Mouse (Mus musculus): ENCODE data around the gene Zdhhc8. TPM values are rescaled to one million over a fixed set of nuclear protein-coding genes. Genes with fewer than 3 reads are reported as not detected.
"Not testable (repeated sequence)": the region's sequence is repeated elsewhere in the genome, so short reads cannot be mapped to it uniquely, and the experiment has no call there.

Zdhhc8 gene
- polyA plus RNA-seq, 1 experiment, result 28.7 TPM

DNA sequence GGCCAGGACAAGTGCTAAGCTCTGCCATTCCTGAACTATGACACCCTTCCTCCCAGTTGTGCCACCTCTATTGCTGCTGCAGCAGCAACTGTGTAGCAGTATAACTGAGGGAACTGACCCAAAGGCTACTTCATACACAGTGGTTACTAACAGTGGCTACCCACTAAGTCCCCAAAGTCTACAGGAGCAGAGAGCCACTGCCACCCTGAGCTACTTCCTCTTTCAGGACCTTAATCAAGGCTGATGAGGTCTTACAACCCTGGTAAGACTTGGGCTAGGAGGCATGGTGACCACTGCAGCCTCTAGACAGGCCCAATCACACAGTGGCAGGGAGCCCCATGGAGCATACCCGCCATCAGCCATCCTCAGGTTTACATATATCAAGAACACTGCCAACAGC lies 32.9 kb downstream of the Zdhhc8 start:
- H3K27ac ChIP-seq (ENCODE audit: insufficient read depth, low read length), result no peak overlapping the region
- TF ChIP-seq POLR2A (IDR thresholded peaks at IDR 0.05; ENCODE audit: low read depth, low read length), result no peak
- TF ChIP-seq CTCF (IDR thresholded peaks at IDR 0.05; ENCODE audit: borderline replicate concordance, insufficient read depth, low read length), result no peak
- no peak overlapping the region for H3K4me3 ChIP-seq (ENCODE audit: insufficient read depth, low read length)
- H3K4me1 ChIP-seq (ENCODE audit: control insufficient read depth, insufficient read depth, low read length), result no peaks in the 10 kb centered on the region

DNA sequence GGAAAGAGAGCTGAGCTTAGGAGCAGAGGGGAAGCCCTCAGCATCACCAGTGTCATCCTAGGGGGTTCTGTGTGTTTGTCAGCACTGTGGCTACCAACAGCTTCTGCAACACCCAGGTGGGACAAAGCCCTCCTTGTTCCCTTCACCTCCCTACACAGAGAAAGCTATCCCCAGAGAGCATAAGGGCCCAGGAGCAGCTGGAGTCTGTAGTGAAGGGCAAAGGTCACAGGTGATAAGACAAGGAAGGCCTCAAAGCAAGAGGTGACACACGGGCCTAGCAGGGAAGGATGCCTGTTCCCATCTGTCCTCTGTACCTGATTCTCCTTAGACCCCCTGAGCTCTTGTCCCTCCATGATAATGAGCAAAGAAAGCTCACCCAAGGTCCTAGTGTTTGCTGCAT lies 33.3 kb downstream of the Zdhhc8 start:
- H3K27ac ChIP-seq (ENCODE audit: insufficient read depth, low read length), result no peak overlapping the region
- H3K4me3 ChIP-seq (ENCODE audit: insufficient read depth, low read length), result no peak overlapping the region
- TF ChIP-seq CTCF (IDR thresholded peaks at IDR 0.05; ENCODE audit: borderline replicate concordance, insufficient read depth, low read length), result no peak
- no peak for TF ChIP-seq POLR2A (IDR thresholded peaks at IDR 0.05; ENCODE audit: low read depth, low read length)
- H3K4me1 ChIP-seq (ENCODE audit: control insufficient read depth, insufficient read depth, low read length), result no peaks in the 10 kb centered on the region

- H3K4me1 ChIP-seq (ENCODE audit: control insufficient read depth, insufficient read depth, low read length), result no peaks in the 10 kb centered on the region
These were observed 34.9 kb downstream of the Zdhhc8 start for GRCm38 (mm10) chr16:18200062-18200461.

GRCm38 (mm10) chr16:18198365-18199098 lies 36.4 kb downstream of the Zdhhc8 start:
- H3K27ac ChIP-seq (ENCODE audit: insufficient read depth, low read length), result no peak overlapping the region
- no peak for TF ChIP-seq POLR2A (IDR thresholded peaks at IDR 0.05; ENCODE audit: low read depth, low read length)
- TF ChIP-seq CTCF (IDR thresholded peaks at IDR 0.05; ENCODE audit: borderline replicate concordance, insufficient read depth, low read length), result no peak
- H3K4me3 ChIP-seq (ENCODE audit: insufficient read depth, low read length), result no peak overlapping the region
- 0 out of 2 replicates have a peak, but pooled peaks cover 5% of the 10 kb centered on the region for H3K4me1 ChIP-seq (ENCODE audit: control insufficient read depth, insufficient read depth, low read length)

More at GRCm38 (mm10) chr16:18200062-18200461, 34.9 kb downstream of the Zdhhc8 start:
- H3K4me3 ChIP-seq (ENCODE audit: insufficient read depth, low read length), result no peak overlapping the region
- no peak for TF ChIP-seq POLR2A (IDR thresholded peaks at IDR 0.05; ENCODE audit: low read depth, low read length)
- no peak for TF ChIP-seq CTCF (IDR thresholded peaks at IDR 0.05; ENCODE audit: borderline replicate concordance, insufficient read depth, low read length)
- no peak overlapping the region for H3K27ac ChIP-seq (ENCODE audit: insufficient read depth, low read length)

GRCm38 (mm10) chr16:18197881-18198280 lies 37.1 kb downstream of the Zdhhc8 start:
- Histone ChIP-seq H3K4me3 (ENCODE audit: insufficient read depth, low read length) (no peak overlapping the region), H3K27ac (ENCODE audit: insufficient read depth, low read length) (no peak overlapping the region), H3K4me1 (ENCODE audit: control insufficient read depth, insufficient read depth, low read length) (0 out of 2 replicates have a peak, but pooled peaks cover 5% of the 10 kb centered on the region)
- TF ChIP-seq POLR2A (IDR thresholded peaks at IDR 0.05; ENCODE audit: low read depth, low read length) (no peak), CTCF (IDR thresholded peaks at IDR 0.05; ENCODE audit: borderline replicate concordance, insufficient read depth, low read length) (no peak)

GRCm38 (mm10) chr16:18195561-18195960 lies 39.4 kb downstream of the Zdhhc8 start:
- not testable (repeated sequence) for H3K4me3 ChIP-seq (ENCODE audit: insufficient read depth, low read length); H3K27ac ChIP-seq (ENCODE audit: insufficient read depth, low read length); H3K4me1 ChIP-seq (ENCODE audit: control insufficient read depth, insufficient read depth, low read length)

GRCm38 (mm10) chr16:18195068-18195467 lies 39.9 kb downstream of the Zdhhc8 start:
- no peak for TF ChIP-seq CTCF (IDR thresholded peaks at IDR 0.05; ENCODE audit: borderline replicate concordance, insufficient read depth, low read length)
- no peak for TF ChIP-seq POLR2A (IDR thresholded peaks at IDR 0.05; ENCODE audit: low read depth, low read length)
- H3K27ac ChIP-seq (ENCODE audit: insufficient read depth, low read length), result no peak overlapping the region
- 0 out of 2 replicates have a peak, but pooled peaks cover 5% of the 10 kb centered on the region for H3K4me1 ChIP-seq (ENCODE audit: control insufficient read depth, insufficient read depth, low read length)
- H3K4me3 ChIP-seq (ENCODE audit: insufficient read depth, low read length), result no peak overlapping the region

DNA sequence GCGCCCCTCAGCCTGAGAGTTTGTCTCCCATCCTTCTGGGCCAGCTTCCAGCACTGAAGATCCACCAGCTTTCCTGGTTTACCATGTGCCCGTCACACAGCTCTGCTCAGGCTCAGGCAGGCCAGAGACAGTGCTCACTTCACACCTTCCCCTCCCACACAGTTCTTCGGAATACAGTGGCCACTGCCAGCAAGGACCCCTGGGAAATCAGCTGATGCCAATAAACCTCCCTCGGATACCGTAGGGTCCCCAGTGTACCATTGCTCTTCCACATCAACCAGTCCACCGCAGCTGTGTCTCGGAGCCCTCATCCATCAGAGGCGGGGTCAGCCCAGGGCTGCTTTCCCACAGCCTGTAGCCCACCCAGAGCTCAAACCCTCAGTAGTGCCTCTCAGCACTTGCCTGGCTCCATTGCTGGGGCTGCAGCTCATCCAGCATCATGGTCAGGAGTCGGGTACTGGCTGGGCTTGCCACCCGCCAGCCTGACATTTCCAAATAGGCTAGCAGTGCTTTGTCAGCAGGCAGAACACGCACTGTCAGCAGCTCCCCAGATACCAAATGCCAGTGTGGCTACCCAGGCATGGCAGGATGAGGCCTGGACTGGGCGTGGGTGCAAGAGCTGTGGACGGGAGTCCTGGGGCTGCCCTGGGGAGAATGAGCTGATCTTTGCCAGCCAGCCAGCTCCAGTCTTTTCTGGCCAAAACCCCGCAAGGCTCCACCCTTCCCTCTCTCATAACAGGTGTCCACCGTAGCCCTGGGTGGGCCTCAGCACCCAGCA lies 40.5 kb downstream of the Zdhhc8 start:
- Histone ChIP-seq H3K4me3 (ENCODE audit: insufficient read depth, low read length) (no peak overlapping the region), H3K27ac (ENCODE audit: insufficient read depth, low read length) (no peak overlapping the region), H3K4me1 (ENCODE audit: control insufficient read depth, insufficient read depth, low read length) (0 out of 2 replicates have a peak, but pooled peaks cover 5% of the 10 kb centered on the region)
- TF ChIP-seq CTCF (IDR thresholded peaks at IDR 0.05; ENCODE audit: borderline replicate concordance, insufficient read depth, low read length), result no peak
- no peak for TF ChIP-seq POLR2A (IDR thresholded peaks at IDR 0.05; ENCODE audit: low read depth, low read length)

GRCm38 (mm10) chr16:18191006-18191405 lies 43.9 kb downstream of the Zdhhc8 start:
- no peak for TF ChIP-seq CTCF (IDR thresholded peaks at IDR 0.05; ENCODE audit: borderline replicate concordance, insufficient read depth, low read length)
- TF ChIP-seq POLR2A (IDR thresholded peaks at IDR 0.05; ENCODE audit: low read depth, low read length), result no peak
- Histone ChIP-seq H3K4me3 (ENCODE audit: insufficient read depth, low read length) (no peak overlapping the region), H3K27ac (ENCODE audit: insufficient read depth, low read length) (no peak overlapping the region), H3K4me1 (ENCODE audit: control insufficient read depth, insufficient read depth, low read length) (0 out of 2 replicates have a peak, but pooled peaks cover 5% of the 10 kb centered on the region)

GRCm38 (mm10) chr16:18187221-18187620 lies 47.7 kb downstream of the Zdhhc8 start:
- Histone ChIP-seq H3K4me1 (ENCODE audit: control insufficient read depth, insufficient read depth, low read length) (peaks cover 4% of the 10 kb centered on the region), H3K27ac (ENCODE audit: insufficient read depth, low read length) (no peak overlapping the region), H3K4me3 (ENCODE audit: insufficient read depth, low read length) (no peak overlapping the region)
- TF ChIP-seq CTCF (IDR thresholded peaks at IDR 0.05; ENCODE audit: borderline replicate concordance, insufficient read depth, low read length) (no peak), POLR2A (IDR thresholded peaks at IDR 0.05; ENCODE audit: low read depth, low read length) (no peak)

Data from embryonic fibroblast, embryonic 13.5 days (primary cell).